10 mouse cellular contexts compared by ENCODE assay signal in genomic region chr15:102593996-102594656, GRCm38 (mm10). TPM values are rescaled to one million over a fixed set of nuclear protein-coding genes. Genes with fewer than 3 reads are reported as not detected.
DNase-seq lines count a peak whose midpoint lies in the region; ATAC-seq and TF ChIP-seq lines count a peak whose summit lies in the region.
"Had no signal": no experiment of that assay in that cellular context is flagged by ENCODE, and none has a peak within 500 bp of the region (broad histone marks: within the 10 kb centered on the region; RNA-seq: fewer than 3 reads in every experiment).

No protein-coding gene starts in this region.

- H3K9me3 ChIP-seq in lung, embryonic 16.5 days (ENCODE audit: control insufficient read depth, low read length) = no peaks in the 10 kb centered on the region
- no peaks in the 10 kb centered on the region for H3K9me3 ChIP-seq in stomach, embryonic 15.5 days

- peak; percentile 6 for DNase-seq in adrenal gland, postnatal 14 days
- DNase-seq in adrenal gland, adult 18-20 months (ENCODE audit: low spot score in 2 of 2) = no peak
- DNase-seq in lung, adult 2 months = no peak
- peak; percentile 72 for DNase-seq in kidney, postnatal 14 days
- DNase-seq in ovary, adult 18-20 months (ENCODE audit: low spot score) = no peak
- DNase-seq: cerebellum, adult 9-11 months had no signal

- TF ChIP-seq CTCF in lung, adult 2 months (IDR thresholded peaks at IDR 0.05; ENCODE audit: insufficient read depth, low read length) = no peak

- H3K4me3 ChIP-seq in lung, embryonic 16.5 days (ENCODE audit: low read length) = no peak overlapping the region
- no peak overlapping the region for H3K4me3 ChIP-seq in lung, adult 2 months (replicated peaks; ENCODE audit: extremely low read depth, low read depth, low read length)
- H3K4me3 ChIP-seq in stomach, embryonic 15.5 days (replicated peaks) = no peak overlapping the region

- peaks cover 7% of the 10 kb centered on the region for H3K4me1 ChIP-seq in lung, embryonic 16.5 days (replicated peaks; ENCODE audit: control insufficient read depth, insufficient read depth, low read length)
- H3K4me1 ChIP-seq in lung, adult 2 months (ENCODE audit: control insufficient read depth, insufficient read depth, low read length) = peaks cover 2% of the 10 kb centered on the region; the same call in 1 of the 2 replicates
- peaks cover 10% of the 10 kb centered on the region; the same call in 1 of the 2 replicates for H3K4me1 ChIP-seq in stomach, embryonic 15.5 days

- H3K27me3 ChIP-seq in lung, embryonic 16.5 days (ENCODE audit: control insufficient read depth, insufficient read depth, low read depth, low read length) = no peaks in the 10 kb centered on the region
- no peaks in the 10 kb centered on the region for H3K27me3 ChIP-seq in stomach, embryonic 15.5 days (replicated peaks)

- TF ChIP-seq POLR2A in lung, adult 2 months (IDR thresholded peaks at IDR 0.05; ENCODE audit: borderline replicate concordance, extremely low read depth, low read depth, low read length) = no peak

- peak; percentile 59 for ATAC-seq in lung, embryonic 16.5 days (ENCODE audit: low read depth)
- ATAC-seq in stomach, embryonic 15.5 days (ENCODE audit: insufficient read depth, low FRiP score, low read depth) = no peak
- no peak for ATAC-seq in CD4-positive, CD25-positive, alpha-beta regulatory T cell, adult 4 months

- no peaks in the 10 kb centered on the region for H3K36me3 ChIP-seq in lung, embryonic 16.5 days (ENCODE audit: control insufficient read depth, insufficient read depth, low read length)
- H3K36me3 ChIP-seq in stomach, embryonic 15.5 days = peaks cover 5% of the 10 kb centered on the region

- H3K9ac ChIP-seq in lung, embryonic 16.5 days (ENCODE audit: low read length) = no peak overlapping the region
- H3K9ac ChIP-seq in stomach, embryonic 15.5 days = no peak overlapping the region

- H3K27ac ChIP-seq in lung, embryonic 16.5 days (ENCODE audit: low read length) = no peak overlapping the region
- H3K27ac ChIP-seq in stomach, embryonic 15.5 days = peak overlapping the region; percentile 40; the same call in 1 of the 2 replicates

- 65% methylated on average over 8 of the region's 8 CpGs for WGBS in lung, embryonic 16.5 days
- 43% methylated on average over 8 of the region's 8 CpGs for WGBS in lung, adult 2 months
- 49% methylated on average over 8 of the region's 8 CpGs for WGBS in stomach, embryonic 15.5 days

- peak overlapping the region; percentile 2; the same call in 1 of the 2 replicates for H3K4me2 ChIP-seq in lung, embryonic 16.5 days (ENCODE audit: low read depth, low read length)
- H3K4me2 ChIP-seq in stomach, embryonic 15.5 days = 0 out of 2 replicates have a peak overlapping the region, but pooled peaks have one; percentile 16

RNA-seq across cellular contexts. Expression of gene Gm28047, which starts 30.7 kb away (rescaled TPM):
- 2.8 TPM in 1 of 2 replicates, not detected in the other for total RNA-seq in adrenal gland, postnatal 14 days (2021)
- 1 to 10 TPM; 1.7 to 3.2 TPM for total RNA-seq in adrenal gland, adult 18-20 months (2021)
- polyA plus RNA-seq in lung, embryonic 16.5 days (2015; fragmentation: Nextera tagmentation; extraction: Ambion mirVana) = not detected in 2 replicates
- polyA plus RNA-seq in lung, adult 2 months (2012; rRNA removed) = 0.11 and 0.22 TPM in 2 replicates
- polyA plus RNA-seq in stomach, embryonic 15.5 days (2015; fragmentation: Nextera tagmentation; extraction: Ambion mirVana) = 0.28 TPM in 1 of 2 replicates, not detected in the other
- 1 to 10 TPM in 1 of 2 experiments, not detected in 1; 1.5 TPM for polyA plus RNA-seq in CD4-positive, CD25-positive, alpha-beta regulatory T cell, adult 4 months (2017; shearing (Covaris generic))
- total RNA-seq: left cerebral cortex, postnatal 36 days had no signal

RNA-seq across cellular contexts. Expression of gene Atf7, which starts 31.1 kb away (rescaled TPM):
- 76.1 and 86.7 TPM in 2 replicates for total RNA-seq in adrenal gland, postnatal 14 days (2021)
- 10 to 100 TPM; 58.9 to 62.1 TPM for total RNA-seq in adrenal gland, adult 18-20 months (2021)
- 43.5 and 50.0 TPM in 2 replicates for polyA plus RNA-seq in lung, embryonic 16.5 days (2015; fragmentation: Nextera tagmentation; extraction: Ambion mirVana)
- 90.4 and 119 TPM in 2 replicates for polyA plus RNA-seq in lung, adult 2 months (2012; rRNA removed)
- polyA plus RNA-seq in stomach, embryonic 15.5 days (2015; fragmentation: Nextera tagmentation; extraction: Ambion mirVana) = 35.2 and 36.5 TPM in 2 replicates
- 10 to 100 TPM; 41.4 to 42.2 TPM for polyA plus RNA-seq in CD4-positive, CD25-positive, alpha-beta regulatory T cell, adult 4 months (2017; shearing (Covaris generic))

Comparison
In these comparisons a context has a peak if more than half of its experiments do, and no peak if none do; other contexts are left out.
1. DNase-seq: peak in adrenal gland, postnatal 14 days (single experiment) and kidney, postnatal 14 days (single experiment); none in adrenal gland, adult 18-20 months (0 of 2), lung, adult 2 months (single experiment) and ovary, adult 18-20 months (single experiment).